Comparison of ENCODE assay signal across 16 mouse cellular contexts in genomic region chr4:63742101-63742500, GRCm38 (mm10). TPM values are rescaled to one million over a fixed set of nuclear protein-coding genes. Genes with fewer than 3 reads are reported as not detected.
A peak's percentile ranks its signal among the peaks of the same experiment; 100 is the strongest.
DNase-seq lines count a peak whose midpoint lies in the region; ATAC-seq lines count a peak whose summit lies in the region.
"Had no signal": no experiment of that assay in that cellular context is flagged by ENCODE, and none has a peak within 500 bp of the region (broad histone marks: within the 10 kb centered on the region; RNA-seq: fewer than 3 reads in every experiment).

No protein-coding gene starts in this region.

- H3K4me1 ChIP-seq in kidney, embryonic 16.5 days (ENCODE audit: insufficient read depth, low read length), result peaks cover 51% of the 10 kb centered on the region
- H3K4me1 ChIP-seq in limb, embryonic 13.5 days, result peaks cover 57% of the 10 kb centered on the region
- H3K4me1 ChIP-seq in forebrain, embryonic 15.5 days, result peaks cover 5% of the 10 kb centered on the region; the same call in 1 of the 2 replicates

- H3K27ac ChIP-seq in kidney, embryonic 16.5 days (ENCODE audit: low read length), result no peak overlapping the region
- 0 out of 2 replicates have a peak overlapping the region, but pooled peaks have one; percentile 33 for H3K27ac ChIP-seq in limb, embryonic 13.5 days
- H3K27ac ChIP-seq in forebrain, embryonic 15.5 days (replicated peaks), result no peak overlapping the region
- H3K27ac ChIP-seq: embryonic facial prominence, embryonic 15.5 days; left cerebral cortex, adult 2 months had no signal

- H3K27me3 ChIP-seq in kidney, embryonic 16.5 days (ENCODE audit: insufficient read depth, low read length), result no peaks in the 10 kb centered on the region
- no peaks in the 10 kb centered on the region for H3K27me3 ChIP-seq in limb, embryonic 13.5 days
- no peaks in the 10 kb centered on the region for H3K27me3 ChIP-seq in forebrain, embryonic 15.5 days
- H3K27me3 ChIP-seq: embryonic facial prominence, embryonic 15.5 days had no signal

- ATAC-seq in kidney, embryonic 16.5 days (ENCODE audit: low FRiP score, low TSS enrichment), result no peak
- ATAC-seq in limb, embryonic 13.5 days (ENCODE audit: low FRiP score, low read depth), result peak; percentile 52; the same call in 1 of the 2 replicates
- ATAC-seq in forebrain, embryonic 15.5 days (replicated peaks), result no peak; the same call in 1 of the 2 replicates
- ATAC-seq: hindbrain, embryonic 16.5 days; liver, postnatal 0 days had no signal

- H3K4me2 ChIP-seq in kidney, embryonic 16.5 days (replicated peaks; ENCODE audit: low read depth, low read length), result no peak overlapping the region
- H3K4me2 ChIP-seq in limb, embryonic 13.5 days (replicated peaks), result no peak overlapping the region
- H3K4me2 ChIP-seq in forebrain, embryonic 15.5 days (replicated peaks), result no peak overlapping the region
- H3K4me2 ChIP-seq: embryonic facial prominence, embryonic 15.5 days had no signal

- H3K9me3 ChIP-seq in kidney, embryonic 16.5 days (ENCODE audit: low read length), result no peaks in the 10 kb centered on the region
- no peaks in the 10 kb centered on the region for H3K9me3 ChIP-seq in limb, embryonic 13.5 days
- H3K9me3 ChIP-seq in forebrain, embryonic 15.5 days, result no peaks in the 10 kb centered on the region
- H3K9me3 ChIP-seq: embryonic facial prominence, embryonic 15.5 days had no signal

- 54% methylated on average over 7 of the region's 7 CpGs for WGBS in kidney, embryonic 16.5 days
- 20% methylated on average over 7 of the region's 7 CpGs for WGBS in limb, embryonic 13.5 days
- 44% methylated on average over 7 of the region's 7 CpGs for WGBS in forebrain, embryonic 15.5 days

- H3K4me3 ChIP-seq in kidney, embryonic 16.5 days (ENCODE audit: low read length), result no peak overlapping the region
- H3K4me3 ChIP-seq in limb, embryonic 13.5 days, result no peak overlapping the region
- no peak overlapping the region for H3K4me3 ChIP-seq in forebrain, embryonic 15.5 days
- H3K4me3 ChIP-seq: embryonic facial prominence, embryonic 15.5 days; left cerebral cortex, adult 2 months had no signal

- DNase-seq in adrenal gland, adult (ENCODE audit: inconsistent age in 2 of 2, low spot score in 1 of 2), result peak; percentile 14 to 57
- DNase-seq in adrenal gland, postnatal 10 days, result no peak
- peak; percentile 54 for DNase-seq in kidney, adult 18-20 months
- DNase-seq in lung, postnatal 4 days, result peak; percentile 28 to 53
- no peak for DNase-seq in layer of hippocampus, postnatal 36 days
- DNase-seq: adrenal gland, postnatal 25 days; cerebellum, adult 2 months; liver, postnatal 0 days had no signal

- no peaks in the 10 kb centered on the region for H3K36me3 ChIP-seq in kidney, embryonic 16.5 days (ENCODE audit: insufficient read depth, low read length)
- H3K36me3 ChIP-seq in limb, embryonic 13.5 days, result no peaks in the 10 kb centered on the region
- H3K36me3 ChIP-seq in forebrain, embryonic 15.5 days, result no peaks in the 10 kb centered on the region
- H3K36me3 ChIP-seq: embryonic facial prominence, embryonic 15.5 days; G1E had no signal

- no peak overlapping the region for H3K9ac ChIP-seq in kidney, embryonic 16.5 days (replicated peaks; ENCODE audit: low read length)
- no peak overlapping the region for H3K9ac ChIP-seq in limb, embryonic 13.5 days
- no peak overlapping the region for H3K9ac ChIP-seq in forebrain, embryonic 15.5 days (replicated peaks)
- H3K9ac ChIP-seq: embryonic facial prominence, embryonic 15.5 days; liver, postnatal 0 days had no signal

RNA-seq across cellular contexts. Expression of gene Tnfsf15, which starts 2.8 kb away (rescaled TPM):
- under 1 TPM; 0.21 to 0.33 TPM for total RNA-seq in adrenal gland, postnatal 10 days (2021)
- 1.3 TPM in 2 replicates for polyA plus RNA-seq in kidney, embryonic 16.5 days (2015; fragmentation: Nextera tagmentation; extraction: Ambion mirVana)
- polyA plus RNA-seq in limb, embryonic 13.5 days (2015; fragmentation: Nextera tagmentation; extraction: Ambion mirVana), result 0.08 and 0.15 TPM in 2 replicates
- total RNA-seq in layer of hippocampus, postnatal 36 days (2021), result not detected
- not detected in 2 replicates for polyA plus RNA-seq in forebrain, embryonic 15.5 days (2015; fragmentation: Nextera tagmentation; extraction: Ambion mirVana)
- polyA plus RNA-seq: G1E; heart, embryonic 14.5 days; hindbrain, embryonic 16.5 days; liver, postnatal 0 days had no signal

Comparison
In these comparisons a context has a peak if more than half of its experiments do, and no peak if none do; other contexts are left out.
1. DNase-seq: peak in adrenal gland, adult (2 of 2), kidney, adult 18-20 months (single experiment) and lung, postnatal 4 days (2 of 2); none in adrenal gland, postnatal 10 days (single experiment) and layer of hippocampus, postnatal 36 days (0 of 2).